Comparison of ENCODE assay signal across 8 mouse cellular contexts in the genomic region with DNA sequence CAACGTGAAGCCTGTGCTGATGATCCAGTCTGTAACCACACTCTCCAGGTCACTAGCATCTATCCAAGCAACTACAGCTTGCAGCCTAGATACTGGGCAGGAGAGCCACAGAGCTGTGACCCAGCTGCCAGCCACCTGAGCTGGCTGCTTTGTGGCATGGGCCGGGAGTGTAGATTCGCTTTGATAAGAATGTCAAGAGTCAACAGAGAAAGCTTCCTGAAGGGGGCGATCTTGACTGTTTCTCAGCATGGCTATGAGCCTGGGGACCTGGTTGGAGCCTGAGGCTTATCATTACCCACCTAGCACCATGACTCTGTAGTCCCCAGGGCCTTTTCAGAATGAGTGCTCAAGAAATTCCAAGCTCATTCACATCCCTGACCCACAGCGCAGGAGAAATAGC. TPM values are rescaled to one million over a fixed set of nuclear protein-coding genes. Genes with fewer than 3 reads are reported as not detected.
DNase-seq lines count a peak whose midpoint lies in the region; ATAC-seq lines count a peak whose summit lies in the region.
"Had no signal": no experiment of that assay in that cellular context is flagged by ENCODE, and none has a peak within 500 bp of the region (broad histone marks: within the 10 kb centered on the region; RNA-seq: fewer than 3 reads in every experiment).

No protein-coding gene starts in this region.

- no peak overlapping the region for H3K4me2 ChIP-seq in midbrain, embryonic 14.5 days (ENCODE audit: low read length)
- no peak overlapping the region for H3K4me2 ChIP-seq in midbrain, embryonic 13.5 days (replicated peaks)
- H3K4me2 ChIP-seq in liver, embryonic 13.5 days, result no peak overlapping the region
- peak overlapping the region; percentile 66; the same call in 1 of the 2 replicates for H3K4me2 ChIP-seq in stomach, embryonic 16.5 days (ENCODE audit: low read depth, low read length)

- 0 out of 2 replicates have a peak, but pooled peaks cover 4% of the 10 kb centered on the region for H3K4me1 ChIP-seq in midbrain, embryonic 14.5 days (ENCODE audit: control insufficient read depth, insufficient read depth, low read length)
- H3K4me1 ChIP-seq in midbrain, embryonic 13.5 days (replicated peaks), result peaks cover 16% of the 10 kb centered on the region
- peaks cover 8% of the 10 kb centered on the region; the same call in 1 of the 2 replicates for H3K4me1 ChIP-seq in liver, embryonic 13.5 days (replicated peaks)
- peaks cover 5% of the 10 kb centered on the region for H3K4me1 ChIP-seq in stomach, embryonic 16.5 days (ENCODE audit: control insufficient read depth, insufficient read depth, low read length)

- no peaks in the 10 kb centered on the region for H3K9me3 ChIP-seq in midbrain, embryonic 14.5 days (ENCODE audit: control insufficient read depth, low read length)
- H3K9me3 ChIP-seq in midbrain, embryonic 13.5 days, result no peaks in the 10 kb centered on the region
- no peaks in the 10 kb centered on the region for H3K9me3 ChIP-seq in liver, embryonic 13.5 days (replicated peaks)
- H3K9me3 ChIP-seq in stomach, embryonic 16.5 days (replicated peaks; ENCODE audit: control insufficient read depth, low read length), result no peaks in the 10 kb centered on the region

- H3K27ac ChIP-seq in midbrain, embryonic 14.5 days (replicated peaks; ENCODE audit: low read depth, low read length), result no peak overlapping the region
- no peak overlapping the region for H3K27ac ChIP-seq in midbrain, embryonic 13.5 days
- H3K27ac ChIP-seq in liver, embryonic 13.5 days, result no peak overlapping the region
- H3K27ac ChIP-seq in stomach, embryonic 16.5 days (ENCODE audit: low read length), result no peak overlapping the region

- 41% methylated on average over 5 of the region's 5 CpGs for WGBS in midbrain, embryonic 14.5 days
- 51% methylated on average over 5 of the region's 5 CpGs for WGBS in midbrain, embryonic 13.5 days
- WGBS in liver, embryonic 13.5 days (ENCODE audit: insufficient replicate concordance), result 31% methylated on average over 5 of the region's 5 CpGs
- WGBS in stomach, embryonic 16.5 days, result 49% methylated on average over 5 of the region's 5 CpGs

- ATAC-seq in midbrain, embryonic 14.5 days (ENCODE audit: low FRiP score, low TSS enrichment), result no peak
- ATAC-seq in midbrain, embryonic 13.5 days, result no peak
- ATAC-seq in liver, embryonic 13.5 days (ENCODE audit: low read depth), result 0 out of 2 replicates have a peak, but pooled peaks have one; percentile 38
- ATAC-seq in stomach, embryonic 16.5 days (ENCODE audit: insufficient read depth, low FRiP score), result no peak

- intact Hi-C loops in gastrocnemius, postnatal 14 days (cut with DNase I; ENCODE audit: low total_unique reads), result no loop called here

- DNase-seq in midbrain, embryonic 14.5 days, result peak; percentile 22
- peak; percentile 54 for DNase-seq in embryo, embryonic 10 days (ENCODE audit: low spot score)
- DNase-seq in liver, embryonic 13.5 days, result no peak
- DNase-seq in gastrocnemius, postnatal 14 days, result no peak
- DNase-seq in adrenal gland, postnatal 10 days, result no peak

- H3K36me3 ChIP-seq in midbrain, embryonic 14.5 days (ENCODE audit: control insufficient read depth, insufficient read depth, low read length), result no peaks in the 10 kb centered on the region
- H3K36me3 ChIP-seq in midbrain, embryonic 13.5 days, result no peaks in the 10 kb centered on the region
- no peaks in the 10 kb centered on the region for H3K36me3 ChIP-seq in liver, embryonic 13.5 days
- H3K36me3 ChIP-seq in stomach, embryonic 16.5 days (ENCODE audit: control insufficient read depth, insufficient read depth, low read length), result no peaks in the 10 kb centered on the region

- H3K4me3 ChIP-seq in midbrain, embryonic 14.5 days (replicated peaks; ENCODE audit: low read depth, low read length), result no peak overlapping the region
- H3K4me3 ChIP-seq in midbrain, embryonic 13.5 days (replicated peaks), result no peak overlapping the region
- no peak overlapping the region for H3K4me3 ChIP-seq in liver, embryonic 13.5 days (replicated peaks)
- no peak overlapping the region for H3K4me3 ChIP-seq in stomach, embryonic 16.5 days (replicated peaks; ENCODE audit: low read length)
- H3K4me3 ChIP-seq: erythroblast, embryonic 14.5 days had no signal

- peaks cover 10% of the 10 kb centered on the region for H3K27me3 ChIP-seq in midbrain, embryonic 14.5 days (ENCODE audit: control insufficient read depth, insufficient read depth, low read length)
- H3K27me3 ChIP-seq in midbrain, embryonic 13.5 days, result peaks cover 33% of the 10 kb centered on the region
- peaks cover 43% of the 10 kb centered on the region for H3K27me3 ChIP-seq in liver, embryonic 13.5 days
- no peaks in the 10 kb centered on the region for H3K27me3 ChIP-seq in stomach, embryonic 16.5 days (ENCODE audit: control insufficient read depth, insufficient read depth, low read length)

- H3K9ac ChIP-seq in midbrain, embryonic 14.5 days (replicated peaks; ENCODE audit: low read length), result no peak overlapping the region
- H3K9ac ChIP-seq in midbrain, embryonic 13.5 days (replicated peaks), result no peak overlapping the region
- H3K9ac ChIP-seq in liver, embryonic 13.5 days, result no peak overlapping the region
- no peak overlapping the region for H3K9ac ChIP-seq in stomach, embryonic 16.5 days (ENCODE audit: low read length)

RNA-seq across cellular contexts. Expression of gene Fbln5, which starts 2.0 kb away (rescaled TPM):
- polyA plus RNA-seq in midbrain, embryonic 14.5 days (2014; fragmentation: Nextera tagmentation; extraction: Ambion mirVana), result 1.1 and 6.0 TPM in 2 replicates
- 2.4 and 3.4 TPM in 2 replicates for polyA plus RNA-seq in midbrain, embryonic 13.5 days (2015; fragmentation: Nextera tagmentation; extraction: Ambion mirVana)
- polyA plus RNA-seq in liver, embryonic 13.5 days (2015; fragmentation: Nextera tagmentation; extraction: Ambion mirVana), result 5.6 and 6.3 TPM in 2 replicates
- 66.9 and 78.3 TPM in 2 replicates for polyA plus RNA-seq in stomach, embryonic 16.5 days (2015; fragmentation: Nextera tagmentation; extraction: Ambion mirVana)
- 10 to 100 TPM; 34.2 to 39.6 TPM for total RNA-seq in gastrocnemius, postnatal 14 days (2021)
- 10 to 100 TPM; 60.7 to 81.7 TPM for total RNA-seq in adrenal gland, postnatal 10 days (2021)
- polyA plus RNA-seq: erythroblast, embryonic 14.5 days had no signal

Comparison
In these comparisons a context has a peak if more than half of its experiments do, and no peak if none do; other contexts are left out.
1. DNase-seq: peak in midbrain, embryonic 14.5 days (single experiment) and embryo, embryonic 10 days (single experiment); none in liver, embryonic 13.5 days (single experiment), gastrocnemius, postnatal 14 days (single experiment) and adrenal gland, postnatal 10 days (single experiment).